Mouse (Mus musculus): Measurements from ENCODE around the gene Tube1. TPM values are rescaled to one million over a fixed set of nuclear protein-coding genes. Genes with fewer than 3 reads are reported as not detected.

Gene Tube1
- polyA plus RNA-seq, 1 experiment from 2014 or later: 6.1 TPM

- ATAC-seq (replicated peaks; ENCODE audit: low FRiP score, low read depth): no peak
- no peak for TF ChIP-seq CTCF (IDR thresholded peaks at IDR 0.05; ENCODE audit: low read depth)
- 91% methylated on average over 12 of the region's 12 CpGs for WGBS
These were observed 8.4 kb downstream of the Tube1 start for GRCm38 (mm10) chr10:39142216-39142615.

GRCm38 (mm10) chr10:39156719-39157118 is 22.9 kb downstream of the Tube1 start:
- Histone ChIP-seq H3K27me3 (ENCODE audit: insufficient read depth, low read length) (no peaks in the 10 kb centered on the region), H3K27ac (no peak overlapping the region), H3K36me3 (ENCODE audit: insufficient read depth, low read length) (no peaks in the 10 kb centered on the region), H3K4me2 (ENCODE audit: low read length) (no peak overlapping the region), H3K9me3 (replicated peaks; ENCODE audit: low read length) (no peaks in the 10 kb centered on the region), H3K4me3 (replicated peaks; ENCODE audit: low read depth, low read length) (no peak overlapping the region), H3K9ac (ENCODE audit: low read depth, low read length) (no peak overlapping the region), H3K4me1 (replicated peaks; ENCODE audit: insufficient read depth, low read length) (no peaks in the 10 kb centered on the region)
- TF ChIP-seq CTCF (IDR thresholded peaks at IDR 0.05; ENCODE audit: low read depth): no peak
- ATAC-seq (replicated peaks; ENCODE audit: low FRiP score, low read depth) (no peak), DNase-seq (ENCODE audit: low spot score) (no peak)
- WGBS: 74% methylated on average over 5 of the region's 5 CpGs

More at GRCm38 (mm10) chr10:39142216-39142615, 8.4 kb downstream of the Tube1 start:
- Histone ChIP-seq H3K27ac (no peak overlapping the region), H3K36me3 (ENCODE audit: insufficient read depth, low read length) (0 out of 2 replicates have a peak, but pooled peaks cover 7% of the 10 kb centered on the region), H3K27me3 (ENCODE audit: insufficient read depth, low read length) (no peaks in the 10 kb centered on the region), H3K9me3 (replicated peaks; ENCODE audit: low read length) (no peaks in the 10 kb centered on the region), H3K4me3 (replicated peaks; ENCODE audit: low read depth, low read length) (no peak overlapping the region), H3K9ac (ENCODE audit: low read depth, low read length) (no peak overlapping the region), H3K4me2 (ENCODE audit: low read length) (no peak overlapping the region), H3K4me1 (replicated peaks; ENCODE audit: insufficient read depth, low read length) (no peaks in the 10 kb centered on the region)
- no peak for DNase-seq (ENCODE audit: low spot score)

GRCm38 (mm10) chr10:39157321-39157720 is 23.5 kb downstream of the Tube1 start:
- Histone ChIP-seq H3K4me3 (replicated peaks; ENCODE audit: low read depth, low read length) (no peak overlapping the region), H3K36me3 (ENCODE audit: insufficient read depth, low read length) (no peaks in the 10 kb centered on the region), H3K4me1 (replicated peaks; ENCODE audit: insufficient read depth, low read length) (no peaks in the 10 kb centered on the region), H3K9ac (ENCODE audit: low read depth, low read length) (no peak overlapping the region), H3K27ac (no peak overlapping the region), H3K4me2 (ENCODE audit: low read length) (no peak overlapping the region), H3K9me3 (replicated peaks; ENCODE audit: low read length) (no peaks in the 10 kb centered on the region), H3K27me3 (ENCODE audit: insufficient read depth, low read length) (no peaks in the 10 kb centered on the region)
- 83% methylated on average over 1 of the region's 1 CpGs for WGBS
- DNase-seq (ENCODE audit: low spot score): no peak
- no peak for ATAC-seq (replicated peaks; ENCODE audit: low FRiP score, low read depth)
- TF ChIP-seq CTCF (IDR thresholded peaks at IDR 0.05; ENCODE audit: low read depth): no peak

- no peak for ATAC-seq (replicated peaks; ENCODE audit: low FRiP score, low read depth)
These were observed 24.5 kb downstream of the Tube1 start for GRCm38 (mm10) chr10:39158306-39158705.

GRCm38 (mm10) chr10:39161406-39161805 is 27.6 kb downstream of the Tube1 start:
- H3K4me2 ChIP-seq (ENCODE audit: low read length): no peak overlapping the region
- H3K9me3 ChIP-seq (replicated peaks; ENCODE audit: low read length): no peaks in the 10 kb centered on the region
- H3K9ac ChIP-seq (ENCODE audit: low read depth, low read length): no peak overlapping the region
- H3K27ac ChIP-seq: no peak overlapping the region
- H3K4me1 ChIP-seq (replicated peaks; ENCODE audit: insufficient read depth, low read length): peaks cover 13% of the 10 kb centered on the region; the same call in 1 of the 2 replicates
- no peak for ATAC-seq (replicated peaks; ENCODE audit: low FRiP score, low read depth)
- TF ChIP-seq CTCF (IDR thresholded peaks at IDR 0.05; ENCODE audit: low read depth): no peak
- H3K27me3 ChIP-seq (ENCODE audit: insufficient read depth, low read length): no peaks in the 10 kb centered on the region
- no peaks in the 10 kb centered on the region for H3K36me3 ChIP-seq (ENCODE audit: insufficient read depth, low read length)
- no peak for DNase-seq (ENCODE audit: low spot score)
- H3K4me3 ChIP-seq (replicated peaks; ENCODE audit: low read depth, low read length): no peak overlapping the region
- WGBS: 89% methylated on average over 1 of the region's 1 CpGs

More at GRCm38 (mm10) chr10:39158306-39158705, 24.5 kb downstream of the Tube1 start:
- Histone ChIP-seq H3K36me3 (ENCODE audit: insufficient read depth, low read length) (no peaks in the 10 kb centered on the region), H3K9me3 (replicated peaks; ENCODE audit: low read length) (no peaks in the 10 kb centered on the region), H3K4me1 (replicated peaks; ENCODE audit: insufficient read depth, low read length) (peaks cover 2% of the 10 kb centered on the region; the same call in 1 of the 2 replicates), H3K4me2 (ENCODE audit: low read length) (no peak overlapping the region), H3K27ac (no peak overlapping the region), H3K27me3 (ENCODE audit: insufficient read depth, low read length) (no peaks in the 10 kb centered on the region), H3K4me3 (replicated peaks; ENCODE audit: low read depth, low read length) (no peak overlapping the region), H3K9ac (ENCODE audit: low read depth, low read length) (no peak overlapping the region)
- 64% methylated on average over 12 of the region's 12 CpGs for WGBS
- DNase-seq (ENCODE audit: low spot score): no peak
- no peak for TF ChIP-seq CTCF (IDR thresholded peaks at IDR 0.05; ENCODE audit: low read depth)

DNA sequence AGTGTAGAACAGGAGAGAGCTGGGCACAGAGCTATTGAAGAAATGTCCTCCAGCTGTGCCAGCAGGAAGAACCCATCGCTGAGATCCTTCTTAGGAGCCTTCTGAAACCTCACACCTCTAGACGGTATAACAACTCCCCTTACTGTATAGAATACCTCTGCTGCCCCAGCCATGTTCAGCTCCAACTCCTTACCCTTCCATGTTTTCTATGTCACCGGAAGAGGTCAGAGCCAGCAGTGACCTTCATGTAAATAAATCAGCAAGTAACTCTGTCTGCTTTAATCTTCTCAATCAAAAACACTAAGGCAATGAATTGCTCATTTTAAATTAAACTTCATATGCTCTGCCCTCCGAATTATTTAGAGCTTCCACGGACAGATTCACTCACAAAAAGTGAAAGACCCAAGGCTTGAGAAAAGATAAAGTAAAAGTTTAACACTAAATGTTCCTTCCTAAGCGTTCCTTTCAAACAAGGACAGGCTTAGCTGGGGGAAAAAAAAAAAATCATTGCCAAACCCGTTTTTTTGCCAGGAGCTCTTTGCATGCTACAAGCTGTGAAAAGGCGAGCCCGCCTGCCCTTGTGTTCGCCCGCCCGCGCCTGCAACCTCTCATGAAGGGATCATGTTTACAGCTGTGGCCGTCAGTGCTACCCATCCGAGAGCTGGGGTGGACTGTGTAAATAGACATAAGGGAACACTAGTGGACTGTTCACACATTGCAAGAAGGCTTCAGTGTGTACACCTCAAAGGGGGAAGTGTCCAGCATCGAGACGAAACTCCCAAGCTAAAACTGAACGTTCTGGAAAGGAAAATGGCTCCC is 29.1 kb downstream of the Tube1 start:
- WGBS: 13% methylated on average over 18 of the region's 18 CpGs
- no peak overlapping the region for H3K4me3 ChIP-seq (replicated peaks; ENCODE audit: low read depth, low read length)
- no peaks in the 10 kb centered on the region for H3K27me3 ChIP-seq (ENCODE audit: insufficient read depth, low read length)
- no peaks in the 10 kb centered on the region for H3K9me3 ChIP-seq (replicated peaks; ENCODE audit: low read length)
- ATAC-seq (replicated peaks; ENCODE audit: low FRiP score, low read depth) (no peak; the same call in 1 of the 2 replicates), DNase-seq (ENCODE audit: low spot score) (peak; percentile 65)
- H3K36me3 ChIP-seq (ENCODE audit: insufficient read depth, low read length): no peaks in the 10 kb centered on the region
- TF ChIP-seq CTCF (IDR thresholded peaks at IDR 0.05; ENCODE audit: low read depth): no peak
- H3K4me2 ChIP-seq (ENCODE audit: low read length): peak overlapping the region; percentile 31
- peaks cover 13% of the 10 kb centered on the region; the same call in 1 of the 2 replicates for H3K4me1 ChIP-seq (replicated peaks; ENCODE audit: insufficient read depth, low read length)
- no peak overlapping the region for H3K9ac ChIP-seq (ENCODE audit: low read depth, low read length)
- H3K27ac ChIP-seq: peak overlapping the region; percentile 19; the same call in 1 of the 2 replicates
